Mouse (Mus musculus): ENCODE results near the gene Crabp2. TPM values are rescaled to one million over a fixed set of nuclear protein-coding genes. Genes with fewer than 3 reads are reported as not detected.
A peak's percentile ranks its signal among the peaks of the same experiment; 100 is the strongest.

Crabp2 gene
- polyA plus RNA-seq, 1 experiment from 2014 or later: 836 TPM

DNA sequence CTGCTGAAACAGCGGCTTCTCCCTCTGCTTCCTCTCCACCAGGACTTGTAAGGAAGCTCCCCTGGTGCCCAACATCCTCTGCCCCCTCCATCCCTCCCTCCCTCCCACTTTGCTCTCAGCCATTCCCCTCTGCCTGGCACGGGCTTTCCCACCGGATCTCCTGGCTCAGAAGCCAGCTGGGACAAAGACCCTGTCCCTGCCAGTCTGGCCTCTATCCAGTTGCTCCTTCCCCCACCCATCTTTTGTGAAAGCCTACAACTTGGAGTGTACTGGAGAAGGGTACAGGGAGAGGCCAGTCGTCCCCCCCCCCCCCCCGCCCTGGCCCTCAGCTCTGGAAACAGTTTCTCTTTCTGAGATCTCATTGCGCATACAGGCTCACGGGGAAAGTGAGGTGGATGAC lies 50.3 kb downstream of the Crabp2 start:
- no peak overlapping the region for H3K4me3 ChIP-seq (ENCODE audit: low read depth, low read length)
- no peak overlapping the region for H3K27ac ChIP-seq (replicated peaks; ENCODE audit: low read depth, low read length)
- peaks cover 99% of the 10 kb centered on the region for H3K27me3 ChIP-seq (ENCODE audit: control insufficient read depth, insufficient read depth, low read length)
- H3K4me2 ChIP-seq (ENCODE audit: low read depth, severe bottlenecking): no peak overlapping the region
- ATAC-seq (ENCODE audit: insufficient number of reproducible peaks, low FRiP score, low TSS enrichment, low read depth) (no peak), DNase-seq (ENCODE audit: low spot score) (no peak)
- no peaks in the 10 kb centered on the region for H3K36me3 ChIP-seq (ENCODE audit: control insufficient read depth, insufficient read depth, low read length)
- peaks cover 13% of the 10 kb centered on the region; the same call in 1 of the 2 replicates for H3K4me1 ChIP-seq (ENCODE audit: control insufficient read depth, insufficient read depth, low read length)
- no peaks in the 10 kb centered on the region for H3K9me3 ChIP-seq (ENCODE audit: control insufficient read depth, low read length)
- WGBS: 2% methylated on average over 7 of the region's 7 CpGs
- H3K9ac ChIP-seq (ENCODE audit: low read length): no peak overlapping the region

DNA sequence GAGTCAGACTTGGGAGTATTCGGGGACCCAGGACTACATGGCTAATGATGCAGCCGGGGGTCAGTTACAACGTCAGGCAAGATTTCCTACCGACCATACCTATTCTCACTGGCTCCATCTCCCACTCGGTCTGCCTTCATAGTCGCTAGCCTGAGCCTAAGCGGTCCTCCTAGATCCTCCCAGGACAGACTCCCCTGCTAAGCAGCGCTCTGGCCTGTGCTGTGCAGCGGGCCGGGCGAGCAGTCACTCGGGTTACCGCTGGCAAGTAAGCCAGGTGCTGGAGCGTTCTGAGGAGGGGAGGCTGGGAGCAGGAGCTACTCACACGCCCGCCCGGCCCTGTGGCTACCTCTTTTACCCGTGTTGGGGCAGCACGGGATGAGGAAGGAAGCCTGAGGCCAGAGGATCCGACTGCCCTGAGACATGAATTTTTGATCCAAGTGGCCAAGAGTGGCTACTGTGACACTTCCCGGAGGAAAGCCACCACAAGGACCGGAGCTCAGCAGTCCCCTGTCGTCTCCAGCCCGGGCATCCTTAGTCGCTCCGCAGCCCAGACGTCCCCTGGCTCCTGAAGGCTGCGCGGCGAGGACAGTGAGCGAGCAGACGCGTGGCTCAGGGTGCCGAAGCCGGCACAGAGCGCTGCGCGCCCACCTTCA lies 50.9 kb downstream of the Crabp2 start:
- H3K9me3 ChIP-seq (ENCODE audit: control insufficient read depth, low read length): no peaks in the 10 kb centered on the region
- under 1% methylated on average over 38 of the region's 38 CpGs for WGBS
- no peaks in the 10 kb centered on the region for H3K36me3 ChIP-seq (ENCODE audit: control insufficient read depth, insufficient read depth, low read length)
- no peak overlapping the region for H3K27ac ChIP-seq (replicated peaks; ENCODE audit: low read depth, low read length)
- peaks cover 13% of the 10 kb centered on the region; the same call in 1 of the 2 replicates for H3K4me1 ChIP-seq (ENCODE audit: control insufficient read depth, insufficient read depth, low read length)
- no peak for ATAC-seq (ENCODE audit: insufficient number of reproducible peaks, low FRiP score, low TSS enrichment, low read depth)
- H3K4me3 ChIP-seq (ENCODE audit: low read depth, low read length): peak overlapping the region; percentile 31; the same call in 1 of the 2 replicates
- H3K4me2 ChIP-seq (ENCODE audit: low read depth, severe bottlenecking): peak overlapping the region; percentile 56
- peaks cover 95% of the 10 kb centered on the region for H3K27me3 ChIP-seq (ENCODE audit: control insufficient read depth, insufficient read depth, low read length)
- no peak for DNase-seq (ENCODE audit: low spot score)
- H3K9ac ChIP-seq (ENCODE audit: low read length): no peak overlapping the region; the same call in 1 of the 2 replicates

DNA sequence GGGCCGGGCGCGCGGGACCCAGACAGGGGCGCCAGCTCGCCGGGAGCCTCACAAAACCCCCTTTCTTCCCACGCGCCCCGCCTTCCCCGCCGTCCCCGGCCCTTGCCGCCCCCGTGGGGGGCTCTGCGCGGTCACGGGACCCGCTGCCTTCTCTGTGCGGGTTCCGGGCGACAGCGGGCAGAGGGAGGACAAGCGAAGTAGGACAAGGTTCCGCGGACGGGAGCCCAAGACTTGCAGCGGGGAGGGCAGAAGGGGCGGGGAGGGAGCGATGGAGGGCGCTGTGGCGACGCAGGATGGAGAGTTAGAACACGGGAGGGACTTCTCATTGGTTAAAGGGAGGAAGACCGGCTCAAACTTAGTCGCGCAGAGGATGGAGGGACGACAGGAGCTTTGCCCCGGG lies 51.7 kb downstream of the Crabp2 start, which contains the start of gene Bcan:
TSS of gene Bcan (minus strand) at position 50 of the 400 bp plus-strand sequence.
- H3K4me1 ChIP-seq (ENCODE audit: control insufficient read depth, insufficient read depth, low read length): peaks cover 13% of the 10 kb centered on the region; the same call in 1 of the 2 replicates
- peaks cover 89% of the 10 kb centered on the region for H3K27me3 ChIP-seq (ENCODE audit: control insufficient read depth, insufficient read depth, low read length)
- H3K4me3 ChIP-seq (ENCODE audit: low read depth, low read length): peak within 1 kb of the TSS; percentile 31
- under 1% methylated on average over 39 of the region's 39 CpGs for WGBS
- peak within 1 kb of the TSS; percentile 27; the same call in 1 of the 2 replicates for H3K9ac ChIP-seq (ENCODE audit: low read length)
- peak; percentile 38 for DNase-seq (ENCODE audit: low spot score)
- peak within 1 kb of the TSS; percentile 56 for H3K4me2 ChIP-seq (ENCODE audit: low read depth, severe bottlenecking)
- no peaks in the 10 kb centered on the region for H3K36me3 ChIP-seq (ENCODE audit: control insufficient read depth, insufficient read depth, low read length)
- H3K9me3 ChIP-seq (ENCODE audit: control insufficient read depth, low read length): no peaks in the 10 kb centered on the region
- no peak for ATAC-seq (ENCODE audit: insufficient number of reproducible peaks, low FRiP score, low TSS enrichment, low read depth)
- H3K27ac ChIP-seq (replicated peaks; ENCODE audit: low read depth, low read length): no peak within 1 kb of the TSS

DNA sequence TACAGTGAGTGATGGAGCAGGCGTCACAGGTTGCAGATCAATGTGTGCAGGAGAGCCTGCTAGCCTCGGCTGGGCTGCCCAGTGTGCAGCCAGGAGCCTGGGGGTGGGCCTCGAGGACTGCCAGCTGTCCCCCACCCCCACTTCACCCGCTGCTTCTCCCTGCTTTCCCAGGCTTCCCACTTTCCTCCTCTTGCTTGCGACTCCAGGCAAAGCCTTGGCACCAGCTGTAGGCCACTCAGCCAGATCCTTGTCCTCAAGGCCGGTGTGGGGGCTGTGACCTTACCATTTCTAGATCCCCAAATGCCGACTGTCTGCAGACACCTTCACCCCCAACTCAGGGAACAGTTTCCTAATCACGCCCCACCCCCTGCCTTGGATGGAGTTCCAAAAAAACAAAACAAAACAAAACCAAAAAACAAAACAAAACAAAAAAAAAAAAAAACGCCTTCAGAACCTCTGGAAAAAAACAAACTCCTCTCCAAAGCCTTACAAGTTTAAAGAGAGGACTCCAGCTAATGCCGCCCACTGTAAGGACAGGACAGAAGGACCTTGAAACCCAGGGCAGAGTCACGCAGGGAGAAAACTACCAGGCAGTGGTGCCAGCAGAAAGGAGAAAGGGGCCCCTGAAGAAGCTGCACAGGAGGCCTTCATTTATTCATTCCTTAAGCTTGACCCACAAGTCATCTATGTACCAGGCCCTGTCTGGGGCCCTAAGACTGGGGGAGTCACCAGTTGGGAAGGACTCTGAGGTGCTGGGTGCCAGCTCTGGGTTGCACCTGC lies 52.5 kb downstream of the Crabp2 start:
- 10% methylated on average over 11 of the region's 11 CpGs for WGBS
- peaks cover 13% of the 10 kb centered on the region; the same call in 1 of the 2 replicates for H3K4me1 ChIP-seq (ENCODE audit: control insufficient read depth, insufficient read depth, low read length)
- no peak overlapping the region for H3K4me2 ChIP-seq (ENCODE audit: low read depth, severe bottlenecking)
- no peak overlapping the region for H3K9ac ChIP-seq (ENCODE audit: low read length)
- H3K9me3 ChIP-seq (ENCODE audit: control insufficient read depth, low read length): no peaks in the 10 kb centered on the region; the same call in 1 of the 2 replicates
- ATAC-seq (ENCODE audit: insufficient number of reproducible peaks, low FRiP score, low TSS enrichment, low read depth) (no peak), DNase-seq (ENCODE audit: low spot score) (no peak)
- H3K27me3 ChIP-seq (ENCODE audit: control insufficient read depth, insufficient read depth, low read length): peaks cover 80% of the 10 kb centered on the region
- H3K36me3 ChIP-seq (ENCODE audit: control insufficient read depth, insufficient read depth, low read length): no peaks in the 10 kb centered on the region
- no peak overlapping the region for H3K27ac ChIP-seq (replicated peaks; ENCODE audit: low read depth, low read length)
- H3K4me3 ChIP-seq (ENCODE audit: low read depth, low read length): no peak overlapping the region

DNA sequence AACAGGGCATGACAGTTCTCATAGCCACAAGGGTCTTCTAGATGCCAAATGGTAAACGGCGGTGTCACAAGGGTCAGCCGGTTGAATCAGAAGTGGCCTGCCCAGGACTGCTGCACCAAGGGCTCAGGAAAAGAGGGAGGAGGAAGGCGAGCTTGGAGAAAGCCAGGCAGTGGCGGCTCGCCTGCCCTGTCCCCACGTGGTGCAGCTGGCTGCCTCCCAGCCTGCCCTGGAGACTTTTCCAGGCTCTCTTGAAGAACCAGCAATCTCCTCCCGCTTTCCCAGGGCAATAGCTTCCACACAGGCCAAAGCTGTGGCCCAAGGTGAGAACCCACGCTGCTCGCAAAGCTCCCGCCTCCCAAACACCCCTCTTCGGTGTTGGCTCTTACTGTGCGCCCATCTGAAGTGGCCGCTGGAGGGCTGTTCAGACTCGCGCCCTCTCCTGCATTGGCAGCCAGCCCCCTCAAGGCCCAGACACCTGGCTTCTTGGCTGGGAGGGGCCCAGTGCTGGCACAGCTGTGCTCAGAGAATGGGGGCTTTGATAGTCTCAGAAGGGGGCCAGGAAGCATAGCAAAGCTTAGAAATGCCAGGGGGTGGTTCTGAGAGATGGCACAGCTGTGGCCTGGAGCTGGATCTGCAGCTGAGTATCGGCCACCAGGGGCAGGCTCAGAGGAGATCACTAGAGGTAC lies 54.0 kb downstream of the Crabp2 start:
- Histone ChIP-seq H3K4me1 (ENCODE audit: control insufficient read depth, insufficient read depth, low read length) (0 out of 2 replicates have a peak, but pooled peaks cover 6% of the 10 kb centered on the region), H3K27ac (replicated peaks; ENCODE audit: low read depth, low read length) (no peak overlapping the region), H3K27me3 (ENCODE audit: control insufficient read depth, insufficient read depth, low read length) (peaks cover 66% of the 10 kb centered on the region), H3K4me3 (ENCODE audit: low read depth, low read length) (no peak overlapping the region), H3K9ac (ENCODE audit: low read length) (no peak overlapping the region), H3K36me3 (ENCODE audit: control insufficient read depth, insufficient read depth, low read length) (no peaks in the 10 kb centered on the region), H3K9me3 (ENCODE audit: control insufficient read depth, low read length) (no peaks in the 10 kb centered on the region; the same call in 1 of the 2 replicates), H3K4me2 (ENCODE audit: low read depth, severe bottlenecking) (no peak overlapping the region)
- WGBS: 2% methylated on average over 17 of the region's 17 CpGs
- DNase-seq (ENCODE audit: low spot score) (no peak), ATAC-seq (ENCODE audit: insufficient number of reproducible peaks, low FRiP score, low TSS enrichment, low read depth) (no peak)

Other genes starting within 250 kb of the Crabp2 start
- gene Lrrc71, start 200.0 kb upstream of the Crabp2 start, polyA plus RNA-seq (2014; fragmentation: Nextera tagmentation; extraction: Ambion mirVana): 0.26 and 0.43 TPM in 2 replicates
- gene Ntrk1, start 153.5 kb upstream of the Crabp2 start, polyA plus RNA-seq (2014; fragmentation: Nextera tagmentation; extraction: Ambion mirVana): 0.21 and 0.44 TPM in 2 replicates
- 0.12 and 0.26 TPM in 2 replicates for gene Insrr, start 151.7 kb upstream of the Crabp2 start, polyA plus RNA-seq (2014; fragmentation: Nextera tagmentation; extraction: Ambion mirVana)
- 9.4 and 11.3 TPM in 2 replicates for gene Pear1, start 124.4 kb upstream of the Crabp2 start, polyA plus RNA-seq (2014; fragmentation: Nextera tagmentation; extraction: Ambion mirVana)
- not detected in 2 replicates for gene Sh2d2a, start 101.9 kb upstream of the Crabp2 start, polyA plus RNA-seq (2014; fragmentation: Nextera tagmentation; extraction: Ambion mirVana)
- 24.1 and 24.4 TPM in 2 replicates for gene Prcc, start 63.1 kb upstream of the Crabp2 start, polyA plus RNA-seq (2014; fragmentation: Nextera tagmentation; extraction: Ambion mirVana)
- 305 and 311 TPM in 2 replicates for gene Hdgf, start 42.3 kb upstream of the Crabp2 start, polyA plus RNA-seq (2014; fragmentation: Nextera tagmentation; extraction: Ambion mirVana)
- gene Mrpl24, start 29.2 kb upstream of the Crabp2 start, polyA plus RNA-seq (2014; fragmentation: Nextera tagmentation; extraction: Ambion mirVana): 76.2 and 76.8 TPM in 2 replicates
- gene Isg20l2, start 18.4 kb upstream of the Crabp2 start, polyA plus RNA-seq (2014; fragmentation: Nextera tagmentation; extraction: Ambion mirVana): 51.7 and 67.0 TPM in 2 replicates
- gene Rrnad1, start 17.9 kb upstream of the Crabp2 start, polyA plus RNA-seq (2014; fragmentation: Nextera tagmentation; extraction: Ambion mirVana): 17.2 and 19.5 TPM in 2 replicates
- 7.9 and 8.8 TPM in 2 replicates for gene Nes, start 22.4 kb downstream of the Crabp2 start, polyA plus RNA-seq (2014; fragmentation: Nextera tagmentation; extraction: Ambion mirVana)
- not detected in 2 replicates for gene Bcan, start 51.6 kb downstream of the Crabp2 start, polyA plus RNA-seq (2014; fragmentation: Nextera tagmentation; extraction: Ambion mirVana)
- 0.44 TPM in 1 of 2 replicates, not detected in the other for gene Hapln2, start 78.9 kb downstream of the Crabp2 start, polyA plus RNA-seq (2014; fragmentation: Nextera tagmentation; extraction: Ambion mirVana)
- 36.9 and 44.1 TPM in 2 replicates for gene Gpatch4, start 94.4 kb downstream of the Crabp2 start, polyA plus RNA-seq (2014; fragmentation: Nextera tagmentation; extraction: Ambion mirVana)
- gene Naxe, start 109.8 kb downstream of the Crabp2 start, polyA plus RNA-seq (2014; fragmentation: Nextera tagmentation; extraction: Ambion mirVana): 171 and 172 TPM in 2 replicates
- not detected in 2 replicates for gene Ttc24, start 129.6 kb downstream of the Crabp2 start, polyA plus RNA-seq (2014; fragmentation: Nextera tagmentation; extraction: Ambion mirVana)
- gene Iqgap3, start 133.3 kb downstream of the Crabp2 start, polyA plus RNA-seq (2014; fragmentation: Nextera tagmentation; extraction: Ambion mirVana): 16.0 and 19.6 TPM in 2 replicates
- 12.6 and 14.3 TPM in 2 replicates for gene Mef2d, start 193.7 kb downstream of the Crabp2 start, polyA plus RNA-seq (2014; fragmentation: Nextera tagmentation; extraction: Ambion mirVana)